Mouse (Mus musculus): ENCODE measurements around the gene Ppp2r5a. TPM values are rescaled to one million over a fixed set of nuclear protein-coding genes. Genes with fewer than 3 reads are reported as not detected.
A peak's percentile ranks its signal among the peaks of the same experiment; 100 is the strongest.

Ppp2r5a gene
- polyA plus RNA-seq, 1 experiment = 46.6 TPM

DNA sequence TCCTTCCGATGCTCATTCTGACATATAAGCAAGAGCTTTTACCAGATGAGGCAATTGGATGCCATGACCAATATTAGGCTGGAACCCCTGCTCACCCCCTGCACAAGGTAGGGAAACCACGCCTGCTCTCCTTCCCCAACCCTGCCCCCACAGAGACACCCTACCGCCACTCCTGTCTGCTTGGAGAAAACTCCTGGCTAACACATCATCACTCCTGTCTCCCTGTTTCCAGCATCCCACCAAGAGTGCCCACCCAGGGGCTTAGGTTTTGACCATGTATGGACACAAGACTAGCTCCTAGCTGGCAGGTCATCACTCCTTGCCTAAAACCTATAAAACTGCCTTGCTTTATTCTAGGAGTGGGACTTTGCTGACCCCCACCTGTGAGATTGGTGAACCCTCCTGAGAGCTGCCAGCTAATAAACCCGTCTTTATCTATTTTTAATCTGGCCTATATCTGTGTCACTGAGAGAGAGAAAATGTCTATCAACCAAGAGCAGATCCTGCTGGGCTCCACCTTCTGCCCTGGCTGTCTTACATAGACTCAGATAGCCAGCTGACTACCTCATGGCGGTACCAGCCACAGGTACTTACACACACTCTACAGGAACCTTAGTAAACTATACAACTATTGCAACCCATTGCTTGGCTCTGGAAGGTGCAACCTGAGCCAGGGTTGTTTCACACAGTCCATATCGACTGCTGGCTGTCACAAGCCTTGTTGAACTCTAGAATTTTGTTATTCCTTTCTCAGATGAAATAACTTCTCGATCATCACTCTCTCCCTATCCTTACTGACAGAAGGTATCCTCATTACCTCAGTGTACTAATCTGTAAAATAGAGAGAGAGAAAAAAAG lies 78.1 kb downstream of the Ppp2r5a start:
- Histone ChIP-seq H3K4me1 (ENCODE audit: control insufficient read depth, insufficient read depth, insufficient read length, low read length) (peaks cover 20% of the 10 kb centered on the region; the same call in 1 of the 2 replicates), H3K27me3 (ENCODE audit: control insufficient read depth, insufficient read depth, low read length) (no peaks in the 10 kb centered on the region), H3K36me3 (ENCODE audit: control insufficient read depth, insufficient read depth, low read length) (no peaks in the 10 kb centered on the region), H3K27ac (ENCODE audit: insufficient read depth, low read depth, low read length) (no peak overlapping the region), H3K4me3 (ENCODE audit: low read depth, low read length) (no peak overlapping the region)
- TF ChIP-seq POLR2A (IDR thresholded peaks at IDR 0.05; ENCODE audit: low read depth, low read length) (no peak), CTCF (IDR thresholded peaks at IDR 0.05; ENCODE audit: extremely low read depth, insufficient read length, insufficient replicate concordance, low read depth, low read length) (no peak)
- 76% methylated on average over 7 of the region's 7 CpGs for WGBS

DNA sequence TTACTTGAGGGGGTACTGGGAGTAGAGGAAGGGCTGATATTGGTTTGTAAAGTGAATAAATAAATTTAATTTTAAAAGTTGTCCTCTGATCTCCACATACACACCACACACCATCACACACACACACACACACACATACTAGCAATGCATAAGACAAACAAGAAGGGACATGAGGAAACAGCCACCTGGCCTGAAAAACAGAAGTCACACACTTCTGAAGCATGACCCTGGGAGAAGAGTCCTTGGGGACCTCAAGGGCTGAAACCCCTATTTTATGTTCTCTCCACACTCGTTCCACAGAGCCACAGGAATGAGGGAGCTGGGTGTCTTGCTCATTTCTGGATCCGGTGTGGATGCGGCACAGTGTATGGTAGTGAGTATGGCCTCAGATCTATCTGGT lies 79.7 kb downstream of the Ppp2r5a start:
- H3K27me3 ChIP-seq (ENCODE audit: control insufficient read depth, insufficient read depth, low read length) = no peaks in the 10 kb centered on the region
- WGBS = 92% methylated on average over 3 of the region's 3 CpGs
- H3K27ac ChIP-seq (ENCODE audit: insufficient read depth, low read depth, low read length) = no peak overlapping the region
- peaks cover 18% of the 10 kb centered on the region; the same call in 1 of the 2 replicates for H3K4me1 ChIP-seq (ENCODE audit: control insufficient read depth, insufficient read depth, insufficient read length, low read length)
- no peaks in the 10 kb centered on the region for H3K36me3 ChIP-seq (ENCODE audit: control insufficient read depth, insufficient read depth, low read length)
- no peak for TF ChIP-seq CTCF (IDR thresholded peaks at IDR 0.05; ENCODE audit: extremely low read depth, insufficient read length, insufficient replicate concordance, low read depth, low read length)
- no peak for TF ChIP-seq POLR2A (IDR thresholded peaks at IDR 0.05; ENCODE audit: low read depth, low read length)
- H3K4me3 ChIP-seq (ENCODE audit: low read depth, low read length) = no peak overlapping the region

DNA sequence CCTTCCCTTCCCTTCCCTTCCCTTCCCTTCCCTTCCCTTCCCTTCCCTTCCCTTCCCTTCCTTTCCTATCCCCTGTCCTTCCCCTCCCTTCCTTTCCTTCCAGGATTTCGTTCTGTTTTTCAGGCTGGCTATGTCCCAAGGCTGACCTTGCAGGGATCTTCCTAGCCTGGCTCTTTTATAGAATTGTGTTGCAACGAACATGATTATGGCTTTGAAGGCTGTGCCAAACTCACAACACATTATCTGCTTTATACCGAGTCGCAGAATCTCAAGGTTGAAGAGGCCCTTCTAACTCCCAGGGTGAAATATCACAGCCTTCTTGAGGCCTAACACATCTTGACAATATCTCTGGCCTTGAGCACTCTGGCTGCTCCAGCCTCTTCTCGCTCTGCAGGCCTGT lies 84.4 kb downstream of the Ppp2r5a start:
- H3K4me1 ChIP-seq (ENCODE audit: control insufficient read depth, insufficient read depth, insufficient read length, low read length) = peaks cover 3% of the 10 kb centered on the region
- no peaks in the 10 kb centered on the region for H3K27me3 ChIP-seq (ENCODE audit: control insufficient read depth, insufficient read depth, low read length)
- H3K36me3 ChIP-seq (ENCODE audit: control insufficient read depth, insufficient read depth, low read length) = no peaks in the 10 kb centered on the region
- no peak overlapping the region for H3K4me3 ChIP-seq (ENCODE audit: low read depth, low read length)
- TF ChIP-seq POLR2A (IDR thresholded peaks at IDR 0.05; ENCODE audit: low read depth, low read length) = no peak
- TF ChIP-seq CTCF (IDR thresholded peaks at IDR 0.05; ENCODE audit: extremely low read depth, insufficient read length, insufficient replicate concordance, low read depth, low read length) = no peak
- no peak overlapping the region for H3K27ac ChIP-seq (ENCODE audit: insufficient read depth, low read depth, low read length)
- WGBS = 30% methylated on average over 5 of the region's 5 CpGs

DNA sequence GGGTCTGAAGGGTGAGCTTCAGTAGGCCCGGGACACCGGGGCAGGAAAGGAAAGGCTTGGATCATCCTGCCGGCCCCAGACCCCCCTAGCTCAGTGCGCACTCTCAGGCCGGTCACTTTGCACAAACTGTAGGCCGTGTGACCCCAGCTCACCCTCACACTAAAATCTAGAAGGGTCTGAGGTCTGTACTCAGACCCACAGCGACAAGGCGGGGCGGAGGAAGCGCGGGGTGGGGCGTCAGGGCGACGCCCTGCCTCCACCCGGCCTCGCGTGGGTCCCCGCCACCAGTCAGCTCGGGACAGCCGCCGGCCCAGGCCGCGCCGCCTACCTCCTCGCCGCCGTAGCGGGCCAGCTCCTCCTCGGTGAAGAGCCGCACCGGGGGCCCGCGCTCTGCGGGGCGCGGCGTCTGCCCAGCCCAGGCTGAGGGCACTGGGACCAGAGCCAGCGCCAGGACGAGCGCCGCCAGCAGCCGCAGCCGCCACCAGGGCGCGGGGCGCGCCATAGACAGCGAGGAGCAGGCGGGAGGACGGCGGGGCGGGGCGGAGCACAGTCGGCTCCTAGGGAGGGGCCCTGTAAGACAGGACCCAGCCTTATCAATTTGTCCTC lies 85.4 kb downstream of the Ppp2r5a start, which contains the start of gene Nenf:
TSS of gene Nenf (minus strand) at position 604 of the 606 bp plus-strand sequence.
- Histone ChIP-seq H3K27me3 (ENCODE audit: control insufficient read depth, insufficient read depth, low read length) (no peaks in the 10 kb centered on the region), H3K27ac (ENCODE audit: insufficient read depth, low read depth, low read length) (peak within 1 kb of the TSS; percentile 38; the same call in 1 of the 2 replicates), H3K4me1 (ENCODE audit: control insufficient read depth, insufficient read depth, insufficient read length, low read length) (peaks cover 6% of the 10 kb centered on the region), H3K4me3 (ENCODE audit: low read depth, low read length) (peak within 1 kb of the TSS; percentile 87), H3K36me3 (ENCODE audit: control insufficient read depth, insufficient read depth, low read length) (no peaks in the 10 kb centered on the region)
- 2% methylated on average over 50 of the region's 54 CpGs for WGBS
- 0 out of 2 replicates have a peak, but pooled peaks have one; percentile 32 for TF ChIP-seq POLR2A (IDR thresholded peaks at IDR 0.05; ENCODE audit: low read depth, low read length)
- TF ChIP-seq CTCF (IDR thresholded peaks at IDR 0.05; ENCODE audit: extremely low read depth, insufficient read length, insufficient replicate concordance, low read depth, low read length) = 0 out of 2 replicates have a peak, but pooled peaks have one; percentile 11

DNA sequence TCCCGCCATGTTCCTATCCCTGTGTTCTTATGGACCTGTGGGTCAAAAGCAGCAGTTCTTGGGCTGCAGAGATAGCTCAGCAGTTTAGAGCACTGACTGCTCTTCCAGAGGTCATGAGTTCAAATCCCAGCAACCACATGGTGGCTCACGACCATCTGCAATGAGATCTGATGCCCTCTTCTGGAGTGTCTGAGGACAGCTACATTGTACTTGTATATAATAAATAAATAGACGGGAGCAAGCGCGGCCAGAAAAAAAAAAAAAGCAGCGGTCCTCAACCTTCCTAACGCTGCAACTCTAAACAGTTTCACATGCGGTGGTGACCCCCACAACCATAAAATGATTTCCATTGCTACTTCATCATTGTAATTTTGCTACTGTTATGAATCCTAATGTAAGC lies 86.3 kb downstream of the Ppp2r5a start:
- WGBS = 74% methylated on average over 8 of the region's 8 CpGs
- peaks cover 6% of the 10 kb centered on the region for H3K4me1 ChIP-seq (ENCODE audit: control insufficient read depth, insufficient read depth, insufficient read length, low read length)
- H3K36me3 ChIP-seq (ENCODE audit: control insufficient read depth, insufficient read depth, low read length) = no peaks in the 10 kb centered on the region
- H3K27ac ChIP-seq (ENCODE audit: insufficient read depth, low read depth, low read length) = no peak overlapping the region
- TF ChIP-seq CTCF (IDR thresholded peaks at IDR 0.05; ENCODE audit: extremely low read depth, insufficient read length, insufficient replicate concordance, low read depth, low read length) (no peak), POLR2A (IDR thresholded peaks at IDR 0.05; ENCODE audit: low read depth, low read length) (no peak)
- H3K4me3 ChIP-seq (ENCODE audit: low read depth, low read length) = no peak overlapping the region
- H3K27me3 ChIP-seq (ENCODE audit: control insufficient read depth, insufficient read depth, low read length) = no peaks in the 10 kb centered on the region

DNA sequence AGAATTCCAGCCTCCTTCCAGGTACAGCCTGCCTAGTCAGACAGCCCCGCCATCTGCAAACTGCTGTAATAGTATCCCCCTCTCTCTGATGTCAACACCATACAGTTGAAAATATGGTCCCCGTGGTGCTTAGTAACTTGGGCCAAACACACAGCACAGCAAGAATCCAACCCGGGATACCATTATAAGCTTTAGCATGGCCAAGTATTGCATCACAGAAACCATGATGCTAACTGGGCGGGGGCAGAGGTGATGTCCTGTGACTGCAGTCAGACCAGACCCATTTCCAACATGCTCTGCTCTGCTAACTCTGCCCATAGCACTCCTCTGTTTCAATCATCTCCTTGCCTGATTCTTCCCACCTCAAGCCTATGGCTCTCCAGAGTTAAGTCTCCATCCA lies 89.1 kb downstream of the Ppp2r5a start:
- H3K4me3 ChIP-seq (ENCODE audit: low read depth, low read length) = no peak overlapping the region
- no peak overlapping the region for H3K27ac ChIP-seq (ENCODE audit: insufficient read depth, low read depth, low read length)
- 70% methylated on average over 4 of the region's 4 CpGs for WGBS
- TF ChIP-seq CTCF (IDR thresholded peaks at IDR 0.05; ENCODE audit: extremely low read depth, insufficient read length, insufficient replicate concordance, low read depth, low read length) (no peak), POLR2A (IDR thresholded peaks at IDR 0.05; ENCODE audit: low read depth, low read length) (no peak)
- H3K36me3 ChIP-seq (ENCODE audit: control insufficient read depth, insufficient read depth, low read length) = no peaks in the 10 kb centered on the region
- H3K27me3 ChIP-seq (ENCODE audit: control insufficient read depth, insufficient read depth, low read length) = no peaks in the 10 kb centered on the region
- peaks cover 6% of the 10 kb centered on the region for H3K4me1 ChIP-seq (ENCODE audit: control insufficient read depth, insufficient read depth, insufficient read length, low read length)

DNA sequence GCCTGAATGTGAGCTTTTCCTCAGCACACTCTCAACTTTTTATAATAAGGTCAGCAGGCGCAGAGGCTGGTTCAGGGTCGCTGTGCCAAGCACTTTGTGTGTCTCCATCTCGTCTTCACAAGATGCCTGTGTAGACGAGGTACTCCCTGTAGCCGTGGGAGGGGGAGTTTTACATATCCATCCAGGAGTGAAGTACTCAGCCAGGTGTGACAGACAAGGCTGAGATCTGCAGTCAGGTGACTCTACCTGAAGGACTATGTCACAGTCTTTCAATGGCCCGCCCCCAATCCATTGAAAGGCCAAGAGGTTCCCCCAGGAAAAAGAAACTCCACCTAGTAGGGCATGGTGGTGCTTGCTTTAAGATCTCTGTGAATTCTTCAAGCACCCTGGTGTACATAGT lies 89.9 kb downstream of the Ppp2r5a start:
- Histone ChIP-seq H3K36me3 (ENCODE audit: control insufficient read depth, insufficient read depth, low read length) (no peaks in the 10 kb centered on the region), H3K27me3 (ENCODE audit: control insufficient read depth, insufficient read depth, low read length) (no peaks in the 10 kb centered on the region), H3K4me1 (ENCODE audit: control insufficient read depth, insufficient read depth, insufficient read length, low read length) (peaks cover 6% of the 10 kb centered on the region), H3K27ac (ENCODE audit: insufficient read depth, low read depth, low read length) (no peak overlapping the region), H3K4me3 (ENCODE audit: low read depth, low read length) (0 out of 2 replicates have a peak overlapping the region, but pooled peaks have one; percentile 76)
- TF ChIP-seq CTCF (IDR thresholded peaks at IDR 0.05; ENCODE audit: extremely low read depth, insufficient read length, insufficient replicate concordance, low read depth, low read length) = no peak
- no peak for TF ChIP-seq POLR2A (IDR thresholded peaks at IDR 0.05; ENCODE audit: low read depth, low read length)
- WGBS = 52% methylated on average over 6 of the region's 6 CpGs
